9 mouse cellular contexts compared by ENCODE assay signal in the genomic region with DNA sequence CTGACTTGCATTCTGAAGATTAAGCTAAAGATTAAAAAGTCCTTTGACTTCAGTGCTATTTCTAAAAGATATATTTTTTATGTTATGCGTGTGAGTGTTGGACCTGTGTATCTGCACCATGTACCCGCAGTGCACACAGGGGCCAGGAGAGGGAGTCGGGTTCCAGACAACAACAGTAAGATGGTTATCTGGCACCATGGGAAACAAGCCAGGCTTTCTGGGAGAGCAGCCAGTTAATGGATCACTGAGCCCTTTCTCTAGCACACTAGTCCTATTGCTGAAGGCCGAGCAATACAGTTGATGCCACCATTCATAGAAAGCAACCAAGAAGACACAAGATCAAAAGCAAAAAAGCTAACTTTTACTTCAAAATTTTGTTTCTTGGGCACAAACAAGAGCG.
DNase-seq lines count a peak whose midpoint lies in the region; ATAC-seq and TF ChIP-seq lines count a peak whose summit lies in the region.
"Had no signal": no experiment of that assay in that cellular context is flagged by ENCODE, and none has a peak within 500 bp of the region (broad histone marks: within the 10 kb centered on the region; RNA-seq: fewer than 3 reads in every experiment).

No protein-coding gene starts in this region.

- no peak overlapping the region for H3K4me3 ChIP-seq in intestine, postnatal 0 days (ENCODE audit: low read depth, low read length)
- no peak overlapping the region for H3K4me3 ChIP-seq in intestine, embryonic 16.5 days (ENCODE audit: low read length)
- H3K4me3 ChIP-seq in ES-Bruce4 (ENCODE audit: low read depth, low read length), result no peak overlapping the region
- no peak overlapping the region for H3K4me3 ChIP-seq in forebrain, embryonic 15.5 days
- no peak overlapping the region for H3K4me3 ChIP-seq in layer of hippocampus, adult 2 months
- H3K4me3 ChIP-seq in midbrain, embryonic 15.5 days, result no peak overlapping the region
- H3K4me3 ChIP-seq: liver, embryonic 13.5 days had no signal

- no peak for ATAC-seq in intestine, postnatal 0 days
- ATAC-seq in intestine, embryonic 16.5 days, result no peak
- ATAC-seq in forebrain, embryonic 15.5 days (replicated peaks), result peak; percentile 76
- peak; percentile 48; the same call in 1 of the 2 replicates for ATAC-seq in midbrain, embryonic 15.5 days (replicated peaks)
- ATAC-seq in monocyte, adult 5-6 weeks (replicated peaks; ENCODE audit: insufficient number of reproducible peaks, low FRiP score, low TSS enrichment, poor library complexity, severe bottlenecking), result no peak

- H3K27me3 ChIP-seq in intestine, postnatal 0 days (replicated peaks; ENCODE audit: control insufficient read depth, insufficient read depth, low read length), result no peaks in the 10 kb centered on the region
- no peaks in the 10 kb centered on the region for H3K27me3 ChIP-seq in intestine, embryonic 16.5 days (replicated peaks; ENCODE audit: control insufficient read depth, insufficient read depth, low read length)
- H3K27me3 ChIP-seq in ES-Bruce4 (ENCODE audit: control insufficient read depth, insufficient read depth, low read length, poor library complexity, severe bottlenecking), result no peaks in the 10 kb centered on the region
- no peaks in the 10 kb centered on the region for H3K27me3 ChIP-seq in forebrain, embryonic 15.5 days
- H3K27me3 ChIP-seq in midbrain, embryonic 15.5 days (replicated peaks), result no peaks in the 10 kb centered on the region
- H3K27me3 ChIP-seq: liver, embryonic 13.5 days had no signal

- no peak for TF ChIP-seq POLR2A in ES-Bruce4 (IDR thresholded peaks at IDR 0.05; ENCODE audit: insufficient read depth, low read length)

- 91% methylated on average over 5 of the region's 5 CpGs for WGBS in intestine, postnatal 0 days
- 92% methylated on average over 5 of the region's 5 CpGs for WGBS in intestine, embryonic 16.5 days
- 58% methylated on average over 5 of the region's 5 CpGs for WGBS in forebrain, embryonic 15.5 days
- WGBS in midbrain, embryonic 15.5 days, result 79% methylated on average over 5 of the region's 5 CpGs

- H3K36me3 ChIP-seq in intestine, postnatal 0 days (ENCODE audit: control insufficient read depth, insufficient read depth), result no peaks in the 10 kb centered on the region
- H3K36me3 ChIP-seq in intestine, embryonic 16.5 days (ENCODE audit: control insufficient read depth, insufficient read depth, low read length), result no peaks in the 10 kb centered on the region
- H3K36me3 ChIP-seq in ES-Bruce4 (ENCODE audit: control insufficient read depth, insufficient read depth, low read length, poor library complexity, severe bottlenecking), result no peaks in the 10 kb centered on the region
- H3K36me3 ChIP-seq in forebrain, embryonic 15.5 days, result no peaks in the 10 kb centered on the region
- no peaks in the 10 kb centered on the region for H3K36me3 ChIP-seq in midbrain, embryonic 15.5 days (replicated peaks)

- peak; percentile 54 for DNase-seq in brain, embryonic 18.5 days (ENCODE audit: low read depth, low spot score)
- DNase-seq in layer of hippocampus, adult 2 months (ENCODE audit: low spot score in 2 of 2), result peak; percentile 53 to 61
- DNase-seq: liver, embryonic 13.5 days had no signal

- H3K9ac ChIP-seq in intestine, postnatal 0 days (ENCODE audit: low read depth, low read length), result no peak overlapping the region
- no peak overlapping the region for H3K9ac ChIP-seq in intestine, embryonic 16.5 days (ENCODE audit: low read depth, low read length)
- no peak overlapping the region for H3K9ac ChIP-seq in ES-Bruce4 (ENCODE audit: low read depth, poor library complexity, severe bottlenecking)
- no peak overlapping the region for H3K9ac ChIP-seq in forebrain, embryonic 15.5 days (replicated peaks)
- H3K9ac ChIP-seq in midbrain, embryonic 15.5 days, result no peak overlapping the region
- H3K9ac ChIP-seq: liver, embryonic 13.5 days had no signal

- TF ChIP-seq CTCF in intestine, postnatal 0 days (IDR thresholded peaks at IDR 0.05; ENCODE audit: low read depth), result peak; percentile 59
- TF ChIP-seq CTCF in ES-Bruce4 (IDR thresholded peaks at IDR 0.05; ENCODE audit: low read depth, low read length), result peak; percentile 65
- TF ChIP-seq CTCF in layer of hippocampus, adult 2 months (conservative IDR thresholded peaks at IDR 0.05), result peak; percentile 69

- H3K4me1 ChIP-seq in intestine, postnatal 0 days (replicated peaks; ENCODE audit: control insufficient read depth, insufficient read depth, low read length), result no peaks in the 10 kb centered on the region
- H3K4me1 ChIP-seq in intestine, embryonic 16.5 days (ENCODE audit: control insufficient read depth, insufficient read depth, low read length), result no peaks in the 10 kb centered on the region
- no peaks in the 10 kb centered on the region for H3K4me1 ChIP-seq in ES-Bruce4 (ENCODE audit: control insufficient read depth, insufficient read depth, low read length)
- peaks cover 10% of the 10 kb centered on the region; the same call in 1 of the 2 replicates for H3K4me1 ChIP-seq in forebrain, embryonic 15.5 days
- 0 out of 2 replicates have a peak, but pooled peaks cover 4% of the 10 kb centered on the region for H3K4me1 ChIP-seq in midbrain, embryonic 15.5 days
- H3K4me1 ChIP-seq: liver, embryonic 13.5 days had no signal

- no peak overlapping the region for H3K4me2 ChIP-seq in intestine, postnatal 0 days (replicated peaks; ENCODE audit: low read depth)
- no peak overlapping the region for H3K4me2 ChIP-seq in intestine, embryonic 16.5 days (ENCODE audit: low read depth, low read length)
- H3K4me2 ChIP-seq in forebrain, embryonic 15.5 days (replicated peaks), result no peak overlapping the region
- H3K4me2 ChIP-seq in midbrain, embryonic 15.5 days, result no peak overlapping the region
- H3K4me2 ChIP-seq: liver, embryonic 13.5 days had no signal

- no peak for TF ChIP-seq EP300 in ES-Bruce4 (IDR thresholded peaks at IDR 0.05; ENCODE audit: insufficient read depth, low read depth, low read length)

- no peak overlapping the region for H3K27ac ChIP-seq in intestine, postnatal 0 days (ENCODE audit: low read depth, low read length)
- H3K27ac ChIP-seq in intestine, embryonic 16.5 days (ENCODE audit: low read length), result no peak overlapping the region
- no peak overlapping the region for H3K27ac ChIP-seq in ES-Bruce4 (ENCODE audit: insufficient read depth, low read length)
- H3K27ac ChIP-seq in forebrain, embryonic 15.5 days (replicated peaks), result no peak overlapping the region
- H3K27ac ChIP-seq in layer of hippocampus, adult 2 months, result no peak overlapping the region
- H3K27ac ChIP-seq in midbrain, embryonic 15.5 days, result no peak overlapping the region
- H3K27ac ChIP-seq: liver, embryonic 13.5 days had no signal

- H3K9me3 ChIP-seq in intestine, postnatal 0 days (ENCODE audit: control insufficient read depth), result no peaks in the 10 kb centered on the region
- H3K9me3 ChIP-seq in intestine, embryonic 16.5 days (ENCODE audit: control insufficient read depth, low read length), result no peaks in the 10 kb centered on the region
- no peaks in the 10 kb centered on the region for H3K9me3 ChIP-seq in ES-Bruce4 (replicated peaks; ENCODE audit: control insufficient read depth, insufficient read depth, low read length, poor library complexity, severe bottlenecking)
- H3K9me3 ChIP-seq in forebrain, embryonic 15.5 days, result no peaks in the 10 kb centered on the region
- no peaks in the 10 kb centered on the region for H3K9me3 ChIP-seq in midbrain, embryonic 15.5 days
- H3K9me3 ChIP-seq: liver, embryonic 13.5 days had no signal

Comparison
In these comparisons a context has a peak if more than half of its experiments do, and no peak if none do; other contexts are left out.
1. ATAC-seq: peak in forebrain, embryonic 15.5 days (single experiment) and midbrain, embryonic 15.5 days (single experiment); none in intestine, postnatal 0 days (single experiment), intestine, embryonic 16.5 days (single experiment) and monocyte, adult 5-6 weeks (single experiment).
2. Peak in every context shown above with its lines, with median percentiles within 50 percentile points of each other: CTCF ChIP-seq.